Mouse (Mus musculus): ENCODE results near the gene Bbof1.

Bbof1 gene

GRCm38 (mm10) chr12:84468701-84469100 is 59.8 kb downstream of the Bbof1 start:
- DNase-seq (ENCODE audit: low spot score in 2 of 2): no peak

GRCm38 (mm10) chr12:84478937-84479336 is 70.1 kb downstream of the Bbof1 start:
- no peak for DNase-seq (ENCODE audit: low spot score in 2 of 2)

GRCm38 (mm10) chr12:84481251-84481650 is 72.4 kb downstream of the Bbof1 start:
- no peak for DNase-seq (ENCODE audit: low spot score in 2 of 2)

GRCm38 (mm10) chr12:84482778-84483585 is 74.1 kb downstream of the Bbof1 start:
- DNase-seq (ENCODE audit: low spot score in 2 of 2): no peak

- no peak for DNase-seq (ENCODE audit: low spot score in 2 of 2)
These were observed 78.6 kb downstream of the Bbof1 start for GRCm38 (mm10) chr12:84487324-84488056.
